Mouse (Mus musculus): ENCODE results near the gene Lrfn2.

- no peak for TF ChIP-seq TBP (IDR thresholded peaks at IDR 0.05; ENCODE audit: low read depth, low read length)
- TF ChIP-seq EP300 (IDR thresholded peaks at IDR 0.05; ENCODE audit: low read depth in 1 of 2, low read length in 2 of 2), result no peak
Measured at GRCm38 (mm10) chr17:48999463-49000227, 67.5 kb downstream of the Lrfn2 start.
